Mouse (Mus musculus): ENCODE results near the gene Cyb5rl. TPM values are rescaled to one million over a fixed set of nuclear protein-coding genes. Genes with fewer than 3 reads are reported as not detected.

Gene Cyb5rl
- polyA plus RNA-seq (2015; fragmentation: Nextera tagmentation; extraction: Ambion mirVana): 1.3 and 1.8 TPM in 2 replicates

DNA sequence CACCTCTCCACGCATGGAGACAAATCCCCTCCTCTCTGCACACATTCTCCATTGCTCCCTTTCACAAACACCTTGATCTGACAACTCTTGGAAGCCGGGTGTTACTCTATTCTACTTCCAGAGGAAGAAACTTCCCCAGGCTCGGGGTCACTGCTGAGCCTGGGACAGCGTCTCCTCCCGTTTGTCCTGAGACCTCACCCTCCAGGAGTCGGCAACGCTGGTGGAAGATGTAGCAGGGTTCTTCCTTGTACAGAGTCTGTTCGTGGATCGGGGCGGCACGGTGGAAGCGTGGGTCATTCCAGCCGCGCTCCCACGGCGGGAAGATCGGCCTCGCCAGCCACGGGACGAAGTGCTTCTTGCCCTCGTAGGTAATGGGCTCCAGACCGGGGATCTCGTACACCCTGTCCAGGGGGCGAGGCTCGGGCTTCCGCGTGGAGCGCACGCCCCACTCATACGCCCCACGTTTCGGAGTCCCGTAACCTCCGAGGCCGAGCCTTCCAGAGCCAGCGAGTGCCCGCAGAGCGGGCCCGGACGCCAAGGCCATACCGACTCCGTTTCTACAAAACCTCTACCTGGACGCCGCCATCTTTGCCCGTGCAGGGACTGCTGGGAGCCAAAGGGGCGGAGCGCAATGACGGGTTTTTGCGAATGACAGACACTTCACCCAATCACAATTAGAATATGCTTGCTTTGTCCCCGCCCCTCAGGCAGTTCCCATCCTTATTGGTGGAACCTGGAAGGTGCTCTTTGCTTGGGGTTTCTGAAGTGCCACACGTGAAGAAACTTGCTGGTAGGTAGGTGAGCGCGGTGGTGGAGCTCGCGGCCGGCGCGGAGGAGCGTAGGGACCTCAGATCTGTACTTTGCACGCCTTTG, at the start of gene Cyb5rl, which contains the start of gene Mrpl37:
Gene Cyb5rl (plus strand): TSS at position 737 of the 873 bp plus-strand sequence.
Gene Mrpl37 (minus strand): TSS at position 617 of the 873 bp plus-strand sequence.
- Histone ChIP-seq H3K9me3 (replicated peaks; ENCODE audit: control insufficient read depth, low read length) (no peaks in the 10 kb centered on the region), H3K4me3 (ENCODE audit: low read depth, low read length) (peak within 1 kb of the TSS; percentile 88), H3K4me1 (ENCODE audit: control insufficient read depth, low read depth, low read length) (peaks cover 18% of the 10 kb centered on the region), H3K4me2 (ENCODE audit: low read depth, low read length) (peak within 1 kb of the TSS; percentile 86), H3K27ac (ENCODE audit: low read length) (peak within 1 kb of the TSS; percentile 9; the same call in 1 of the 2 replicates), H3K9ac (ENCODE audit: low read depth, low read length) (peak within 1 kb of the TSS; percentile 83), H3K36me3 (ENCODE audit: control insufficient read depth, insufficient read depth) (peaks cover 4% of the 10 kb centered on the region; the same call in 1 of the 2 replicates), H3K27me3 (ENCODE audit: control insufficient read depth, insufficient read depth, low read depth, low read length) (no peaks in the 10 kb centered on the region)
- ATAC-seq (ENCODE audit: low read depth): peak; percentile 98
- WGBS (ENCODE audit: insufficient replicate concordance): under 1% methylated on average over 60 of the region's 60 CpGs

- Histone ChIP-seq H3K4me3 (ENCODE audit: low read depth, low read length) (no peak overlapping the region), H3K27ac (ENCODE audit: low read length) (no peak overlapping the region), H3K9ac (ENCODE audit: low read depth, low read length) (no peak overlapping the region), H3K27me3 (ENCODE audit: control insufficient read depth, insufficient read depth, low read depth, low read length) (no peaks in the 10 kb centered on the region), H3K9me3 (replicated peaks; ENCODE audit: control insufficient read depth, low read length) (no peaks in the 10 kb centered on the region), H3K4me2 (ENCODE audit: low read depth, low read length) (no peak overlapping the region), H3K36me3 (ENCODE audit: control insufficient read depth, insufficient read depth) (no peaks in the 10 kb centered on the region), H3K4me1 (ENCODE audit: control insufficient read depth, low read depth, low read length) (peaks cover 13% of the 10 kb centered on the region)
- ATAC-seq (ENCODE audit: low read depth): no peak
Observed at GRCm38 (mm10) chr4:107017257-107017656, 49.5 kb upstream of the Cyb5rl start.

DNA sequence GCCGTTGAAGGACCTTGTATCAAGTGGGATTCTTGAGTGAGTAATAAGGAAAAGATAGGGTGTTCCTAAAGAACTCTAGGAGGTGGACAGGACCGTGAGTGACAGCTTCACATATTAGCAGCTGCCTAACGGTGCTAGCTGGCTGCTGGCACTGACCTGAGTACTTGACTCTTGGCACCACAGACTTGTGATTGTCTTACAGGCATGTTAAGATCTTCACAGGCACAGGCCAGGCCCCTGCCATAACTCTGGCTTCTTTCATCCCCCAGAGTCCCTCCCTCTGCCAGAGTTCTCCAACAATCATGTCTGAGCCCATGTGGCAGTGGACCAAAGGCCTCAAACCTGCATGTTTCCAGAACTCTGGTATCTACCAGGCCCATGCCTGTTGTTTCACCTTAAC, 48.3 kb upstream of the Cyb5rl start:
- H3K4me3 ChIP-seq (ENCODE audit: low read depth, low read length): no peak overlapping the region
- no peaks in the 10 kb centered on the region for H3K36me3 ChIP-seq (ENCODE audit: control insufficient read depth, insufficient read depth)
- H3K9ac ChIP-seq (ENCODE audit: low read depth, low read length): no peak overlapping the region
- H3K4me2 ChIP-seq (ENCODE audit: low read depth, low read length): no peak overlapping the region
- H3K4me1 ChIP-seq (ENCODE audit: control insufficient read depth, low read depth, low read length): peaks cover 13% of the 10 kb centered on the region
- 74% methylated on average over 3 of the region's 3 CpGs for WGBS (ENCODE audit: insufficient replicate concordance)
- no peaks in the 10 kb centered on the region for H3K27me3 ChIP-seq (ENCODE audit: control insufficient read depth, insufficient read depth, low read depth, low read length)
- no peaks in the 10 kb centered on the region for H3K9me3 ChIP-seq (replicated peaks; ENCODE audit: control insufficient read depth, low read length)
- no peak overlapping the region for H3K27ac ChIP-seq (ENCODE audit: low read length)
- no peak for ATAC-seq (ENCODE audit: low read depth)

DNA sequence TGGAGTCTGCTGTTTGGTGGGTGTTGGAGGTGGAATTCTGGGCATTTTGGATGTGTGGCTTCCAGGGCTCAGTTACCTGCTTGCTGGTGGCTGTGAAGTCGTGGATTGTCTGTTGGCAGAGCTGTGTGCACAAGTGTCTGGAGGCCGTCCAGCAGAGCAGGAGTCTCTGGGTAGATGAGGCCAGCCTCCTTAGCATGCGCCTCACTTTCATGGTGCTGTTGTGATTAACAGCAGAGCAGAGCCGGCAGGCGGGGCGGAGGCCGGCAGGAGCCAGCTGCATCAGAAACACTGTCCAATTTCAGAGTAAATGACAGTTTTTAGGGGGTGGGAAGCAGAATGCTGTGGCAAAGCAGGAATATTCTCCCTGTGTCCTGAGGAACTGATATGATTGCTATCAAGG, 47.8 kb upstream of the Cyb5rl start:
- peaks cover 13% of the 10 kb centered on the region for H3K4me1 ChIP-seq (ENCODE audit: control insufficient read depth, low read depth, low read length)
- H3K4me3 ChIP-seq (ENCODE audit: low read depth, low read length): no peak overlapping the region

DNA sequence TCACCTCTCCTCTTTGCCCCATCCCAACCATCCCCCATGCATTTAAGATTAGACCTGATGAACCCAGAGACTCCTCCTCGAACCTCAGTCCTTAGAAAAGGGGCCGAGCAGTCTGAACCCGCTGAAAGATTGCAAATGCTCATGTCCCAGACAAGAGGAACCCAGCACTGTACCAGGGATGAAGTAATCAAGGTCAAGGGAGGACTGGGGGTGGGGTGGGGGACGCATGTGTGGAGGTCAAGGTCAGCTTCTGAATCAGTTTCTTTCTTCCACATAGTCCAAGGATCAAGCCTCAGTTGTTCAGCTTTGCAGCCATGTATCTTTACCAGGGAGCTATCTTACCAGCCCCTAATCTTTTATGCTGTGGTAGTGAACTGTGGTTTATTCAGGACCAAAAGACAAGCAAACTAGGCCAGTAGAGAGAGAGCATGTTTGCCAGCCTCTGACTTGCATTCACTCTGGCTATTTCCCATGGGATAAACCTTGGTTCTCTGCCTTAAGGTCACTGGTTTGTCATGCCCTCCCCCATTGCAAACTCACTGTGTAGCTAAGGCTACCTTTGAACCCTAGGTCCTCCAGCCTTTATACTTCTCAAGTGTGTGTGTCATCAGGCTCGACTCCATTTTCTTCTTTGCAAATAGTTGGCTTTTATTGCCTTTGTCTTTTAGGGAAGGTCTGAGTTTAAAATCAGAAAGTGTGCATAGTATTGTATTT, 46.3 kb upstream of the Cyb5rl start:
- Histone ChIP-seq H3K4me2 (ENCODE audit: low read depth, low read length) (no peak overlapping the region), H3K4me1 (ENCODE audit: control insufficient read depth, low read depth, low read length) (peaks cover 13% of the 10 kb centered on the region), H3K9me3 (replicated peaks; ENCODE audit: control insufficient read depth, low read length) (no peaks in the 10 kb centered on the region), H3K36me3 (ENCODE audit: control insufficient read depth, insufficient read depth) (no peaks in the 10 kb centered on the region), H3K4me3 (ENCODE audit: low read depth, low read length) (no peak overlapping the region), H3K27ac (ENCODE audit: low read length) (no peak overlapping the region), H3K9ac (ENCODE audit: low read depth, low read length) (no peak overlapping the region), H3K27me3 (ENCODE audit: control insufficient read depth, insufficient read depth, low read depth, low read length) (no peaks in the 10 kb centered on the region)
- ATAC-seq (ENCODE audit: low read depth): no peak
- WGBS (ENCODE audit: insufficient replicate concordance): 57% methylated on average over 5 of the region's 5 CpGs

More for the DNA sequence above, 47.8 kb upstream of the Cyb5rl start:
- WGBS (ENCODE audit: insufficient replicate concordance): 72% methylated on average over 7 of the region's 7 CpGs
- H3K9me3 ChIP-seq (replicated peaks; ENCODE audit: control insufficient read depth, low read length): no peaks in the 10 kb centered on the region
- H3K9ac ChIP-seq (ENCODE audit: low read depth, low read length): no peak overlapping the region
- no peaks in the 10 kb centered on the region for H3K36me3 ChIP-seq (ENCODE audit: control insufficient read depth, insufficient read depth)
- H3K27ac ChIP-seq (ENCODE audit: low read length): no peak overlapping the region
- no peaks in the 10 kb centered on the region for H3K27me3 ChIP-seq (ENCODE audit: control insufficient read depth, insufficient read depth, low read depth, low read length)
- no peak for ATAC-seq (ENCODE audit: low read depth)
- no peak overlapping the region for H3K4me2 ChIP-seq (ENCODE audit: low read depth, low read length)

GRCm38 (mm10) chr4:107021464-107021863, 45.3 kb upstream of the Cyb5rl start:
- H3K36me3 ChIP-seq (ENCODE audit: control insufficient read depth, insufficient read depth): no peaks in the 10 kb centered on the region
- no peak overlapping the region for H3K9ac ChIP-seq (ENCODE audit: low read depth, low read length)
- H3K27ac ChIP-seq (ENCODE audit: low read length): no peak overlapping the region
- ATAC-seq (ENCODE audit: low read depth): no peak
- 72% methylated on average over 3 of the region's 3 CpGs for WGBS (ENCODE audit: insufficient replicate concordance)
- H3K9me3 ChIP-seq (replicated peaks; ENCODE audit: control insufficient read depth, low read length): no peaks in the 10 kb centered on the region
- H3K4me2 ChIP-seq (ENCODE audit: low read depth, low read length): no peak overlapping the region
- H3K27me3 ChIP-seq (ENCODE audit: control insufficient read depth, insufficient read depth, low read depth, low read length): no peaks in the 10 kb centered on the region
- no peak overlapping the region for H3K4me3 ChIP-seq (ENCODE audit: low read depth, low read length)
- peaks cover 11% of the 10 kb centered on the region for H3K4me1 ChIP-seq (ENCODE audit: control insufficient read depth, low read depth, low read length)

- no peak overlapping the region for H3K4me3 ChIP-seq (ENCODE audit: low read depth, low read length)
- 81% methylated on average over 7 of the region's 7 CpGs for WGBS (ENCODE audit: insufficient replicate concordance)
- no peak overlapping the region for H3K27ac ChIP-seq (ENCODE audit: low read length)
- H3K4me2 ChIP-seq (ENCODE audit: low read depth, low read length): no peak overlapping the region
- H3K36me3 ChIP-seq (ENCODE audit: control insufficient read depth, insufficient read depth): 0 out of 2 replicates have a peak, but pooled peaks cover 2% of the 10 kb centered on the region
- no peak overlapping the region for H3K9ac ChIP-seq (ENCODE audit: low read depth, low read length)
- H3K9me3 ChIP-seq (replicated peaks; ENCODE audit: control insufficient read depth, low read length): no peaks in the 10 kb centered on the region
- no peak for ATAC-seq (ENCODE audit: low read depth)
- no peaks in the 10 kb centered on the region for H3K27me3 ChIP-seq (ENCODE audit: control insufficient read depth, insufficient read depth, low read depth, low read length)
- peaks cover 5% of the 10 kb centered on the region for H3K4me1 ChIP-seq (ENCODE audit: control insufficient read depth, low read depth, low read length)
Observed at GRCm38 (mm10) chr4:107024899-107025298, 41.9 kb upstream of the Cyb5rl start.

GRCm38 (mm10) chr4:107025369-107025768, 41.4 kb upstream of the Cyb5rl start:
- peaks cover 2% of the 10 kb centered on the region for H3K4me1 ChIP-seq (ENCODE audit: control insufficient read depth, low read depth, low read length)
- H3K4me3 ChIP-seq (ENCODE audit: low read depth, low read length): no peak overlapping the region
- ATAC-seq (ENCODE audit: low read depth): no peak
- WGBS (ENCODE audit: insufficient replicate concordance): 88% methylated on average over 5 of the region's 5 CpGs
- H3K9ac ChIP-seq (ENCODE audit: low read depth, low read length): no peak overlapping the region
- no peaks in the 10 kb centered on the region for H3K27me3 ChIP-seq (ENCODE audit: control insufficient read depth, insufficient read depth, low read depth, low read length)
- no peak overlapping the region for H3K4me2 ChIP-seq (ENCODE audit: low read depth, low read length)
- peaks cover 2% of the 10 kb centered on the region; the same call in 1 of the 2 replicates for H3K36me3 ChIP-seq (ENCODE audit: control insufficient read depth, insufficient read depth)
- H3K27ac ChIP-seq (ENCODE audit: low read length): no peak overlapping the region
- no peaks in the 10 kb centered on the region for H3K9me3 ChIP-seq (replicated peaks; ENCODE audit: control insufficient read depth, low read length)

DNA sequence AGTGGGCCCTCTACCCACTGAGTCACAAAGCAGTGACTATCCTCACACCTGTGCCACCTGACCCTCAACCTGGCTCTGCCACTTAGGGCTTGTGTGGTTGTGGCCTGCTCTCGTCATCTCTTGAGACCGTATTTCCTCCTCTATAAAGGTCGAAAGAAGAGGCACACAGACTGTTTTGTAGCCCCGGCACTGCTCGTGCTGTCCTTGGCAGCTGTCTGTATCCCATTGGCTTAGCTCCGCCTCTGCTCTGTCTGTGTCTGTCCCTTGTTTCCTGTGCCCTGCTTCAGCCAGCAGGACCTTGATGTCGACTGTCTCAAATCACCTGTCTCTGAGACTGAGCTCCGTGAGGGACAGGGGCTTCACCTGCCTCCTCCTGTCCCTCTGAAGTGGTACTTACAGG, 40.3 kb upstream of the Cyb5rl start:
- H3K36me3 ChIP-seq (ENCODE audit: control insufficient read depth, insufficient read depth): peaks cover 8% of the 10 kb centered on the region; the same call in 1 of the 2 replicates
- ATAC-seq (ENCODE audit: low read depth): no peak

More for the DNA sequence above, 40.3 kb upstream of the Cyb5rl start:
- H3K9me3 ChIP-seq (replicated peaks; ENCODE audit: control insufficient read depth, low read length): no peaks in the 10 kb centered on the region
- no peak overlapping the region for H3K27ac ChIP-seq (ENCODE audit: low read length)
- no peak overlapping the region for H3K9ac ChIP-seq (ENCODE audit: low read depth, low read length)
- H3K4me2 ChIP-seq (ENCODE audit: low read depth, low read length): no peak overlapping the region
- H3K4me3 ChIP-seq (ENCODE audit: low read depth, low read length): no peak overlapping the region
- WGBS (ENCODE audit: insufficient replicate concordance): 64% methylated on average over 8 of the region's 8 CpGs
- no peaks in the 10 kb centered on the region for H3K27me3 ChIP-seq (ENCODE audit: control insufficient read depth, insufficient read depth, low read depth, low read length)
- H3K4me1 ChIP-seq (ENCODE audit: control insufficient read depth, low read depth, low read length): no peaks in the 10 kb centered on the region

Measured in liver, embryonic 16.5 days (tissue).